Mouse (Mus musculus): Measurements from ENCODE around the gene Clcn7.

DNA sequence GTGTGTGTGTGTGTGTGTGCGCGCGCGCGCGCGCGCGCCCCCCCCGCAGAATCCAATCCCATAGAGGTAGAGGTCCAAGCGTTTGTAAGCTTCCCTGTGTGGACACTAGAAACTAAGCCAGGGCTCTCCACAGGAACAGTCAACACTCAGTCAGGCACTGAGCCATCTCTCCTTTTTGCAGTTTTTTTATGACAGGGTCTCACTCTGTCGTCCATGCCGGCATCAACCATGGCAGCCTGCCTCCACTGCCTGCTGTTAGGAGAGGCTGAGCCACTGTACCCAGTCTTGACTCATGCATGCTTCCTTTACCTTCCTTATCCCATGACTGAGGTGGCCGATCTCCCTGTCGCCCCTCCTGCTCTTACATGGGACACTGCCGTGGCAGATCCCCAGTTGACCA lies 25.4 kb upstream of the Clcn7 start:
- no peak for TF ChIP-seq HCFC1 (IDR thresholded peaks at IDR 0.05; ENCODE audit: borderline replicate concordance, insufficient read depth, low read length)
- TF ChIP-seq CHD2 (IDR thresholded peaks at IDR 0.05; ENCODE audit: low read depth, low read length) = no peak
- TF ChIP-seq MAFK (IDR thresholded peaks at IDR 0.05; ENCODE audit: insufficient read depth, low read depth, low read length) = no peak
- no peak for TF ChIP-seq ZNF384 (IDR thresholded peaks at IDR 0.05; ENCODE audit: low read depth, low read length)
- TF ChIP-seq ZC3H11A (IDR thresholded peaks at IDR 0.05; ENCODE audit: borderline replicate concordance, low read depth, low read length) = no peak
